Mouse (Mus musculus): ENCODE measurements around the gene Prnd.

The Prnd gene

GRCm38 (mm10) chr2:131940506-131940905 lies 10.2 kb upstream of the Prnd start:
- DNase-seq, result no peak

- peak in 1 of 2 experiments; percentile 1 for DNase-seq
These were observed 9.2 kb upstream of the Prnd start for GRCm38 (mm10) chr2:131941501-131941900.

- no peak for DNase-seq
These were observed 6.3 kb upstream of the Prnd start for GRCm38 (mm10) chr2:131944370-131944769.

DNA sequence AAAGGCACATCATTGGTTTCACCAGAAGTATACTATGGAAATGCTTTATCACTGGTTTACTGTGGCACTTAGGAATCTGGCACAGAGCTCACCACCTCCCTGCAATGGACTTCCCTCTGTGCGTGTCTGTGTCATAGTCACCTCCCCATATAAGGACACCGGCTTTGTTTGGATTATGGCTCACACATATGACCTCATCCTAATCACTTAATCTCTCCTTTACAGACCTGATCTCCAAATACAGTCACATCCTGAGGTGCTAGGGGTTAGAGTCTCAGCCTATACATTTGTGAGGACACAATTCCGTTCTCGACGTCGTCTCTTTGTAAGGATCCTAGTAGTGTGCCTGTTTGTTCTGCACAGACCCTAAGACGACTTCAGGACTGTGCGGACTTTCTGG lies 5.4 kb upstream of the Prnd start:
- no peak for DNase-seq

DNA sequence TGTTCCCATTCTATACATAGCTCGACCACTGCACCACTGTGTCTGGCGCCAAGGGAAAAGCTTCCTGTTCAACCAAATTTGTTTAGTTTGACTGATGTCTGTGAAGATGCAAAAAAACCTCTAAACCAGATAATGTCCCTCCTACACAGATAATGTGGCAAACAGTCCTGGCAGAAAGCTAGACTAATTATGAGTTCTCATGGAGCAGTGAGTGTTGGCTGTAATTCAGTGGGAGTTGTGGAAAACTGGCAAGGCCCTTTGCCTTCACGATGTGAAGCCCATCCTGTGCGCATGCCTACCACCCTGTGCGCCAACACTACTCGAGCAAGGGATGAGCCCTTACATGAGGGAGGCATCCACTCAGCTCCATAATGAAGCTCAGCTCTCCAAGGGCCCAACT lies 4.9 kb upstream of the Prnd start:
- no peak for DNase-seq

- DNase-seq, result no peak
These were observed 4.3 kb upstream of the Prnd start for GRCm38 (mm10) chr2:131946351-131946750.

GRCm38 (mm10) chr2:131948156-131948555 lies 2.5 kb upstream of the Prnd start:
- no peak for DNase-seq

GRCm38 (mm10) chr2:131948916-131949639 lies 1.6 kb upstream of the Prnd start:
- DNase-seq, result no peak

DNA sequence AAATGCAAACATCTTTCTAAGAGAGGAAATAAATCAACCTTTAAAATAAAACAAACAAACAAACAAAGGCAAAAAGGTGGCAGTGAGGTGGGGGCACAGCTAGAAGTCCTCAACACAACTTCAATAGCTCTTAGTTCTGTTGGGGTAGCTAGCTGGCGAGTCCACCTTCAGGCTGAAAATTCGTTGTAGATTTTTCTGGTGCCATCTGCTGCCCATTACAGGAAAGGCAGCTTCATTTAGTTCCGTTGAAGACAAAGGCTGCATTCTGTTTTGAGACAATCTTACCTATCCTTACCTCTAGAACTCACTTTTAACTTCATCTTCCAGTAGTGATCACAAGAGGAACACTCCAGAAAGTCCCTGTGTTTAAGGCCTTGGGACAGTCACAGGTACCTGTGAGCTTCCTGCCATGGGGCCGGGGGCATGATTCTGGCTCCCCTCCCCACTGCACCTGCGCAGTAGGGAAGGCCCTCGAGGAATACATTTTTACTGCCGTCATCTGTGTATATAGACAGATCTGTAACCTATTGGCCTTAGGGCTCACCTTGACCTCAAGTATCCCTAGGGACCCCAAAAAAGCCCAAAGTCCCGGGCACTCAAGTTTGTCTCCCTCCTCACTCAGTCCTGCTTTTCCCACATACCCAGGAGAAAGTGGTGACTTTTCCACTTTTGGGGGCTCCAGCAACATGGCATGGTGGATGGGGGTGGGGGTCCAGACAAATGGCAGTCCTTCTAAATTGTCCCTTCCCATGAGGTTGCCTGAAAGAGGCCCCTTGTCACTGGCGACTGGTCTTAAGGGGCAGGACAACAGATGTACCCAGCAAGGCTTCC lies 679 bp upstream of the Prnd start:
- peak; percentile 62 to 82 for DNase-seq

- peak in 1 of 2 experiments; percentile 58 for DNase-seq
These were observed 1.8 kb downstream of the Prnd start for GRCm38 (mm10) chr2:131952456-131952855.

- DNase-seq, result peak; percentile 39 to 40
These were observed 2.4 kb downstream of the Prnd start for GRCm38 (mm10) chr2:131952961-131953538.

GRCm38 (mm10) chr2:131953711-131954110 lies 3.0 kb downstream of the Prnd start:
- DNase-seq, result no peak

- DNase-seq, result no peak
These were observed 4.2 kb downstream of the Prnd start for GRCm38 (mm10) chr2:131954835-131955234.

DNA sequence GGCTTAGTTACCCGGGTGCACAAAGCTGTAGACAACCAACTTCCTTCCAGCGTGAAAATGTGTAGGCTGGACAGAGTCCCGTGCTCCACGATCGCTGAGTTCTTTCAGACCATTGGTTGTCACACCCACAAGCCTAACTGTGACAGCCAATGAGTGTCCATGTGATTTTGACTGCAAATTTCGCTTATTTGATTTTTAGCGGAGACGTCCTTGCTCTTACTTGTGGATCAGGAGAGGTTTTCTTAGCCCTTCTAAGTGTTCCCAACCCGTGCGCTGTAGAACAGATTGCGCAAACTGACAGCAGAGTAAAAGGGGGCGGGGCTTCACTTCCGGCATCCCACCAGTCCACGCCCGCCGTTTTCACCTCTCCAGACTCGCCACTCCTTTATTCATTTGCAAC lies 4.6 kb downstream of the Prnd start:
- DNase-seq, result peak in 1 of 2 experiments; percentile 33

DNA sequence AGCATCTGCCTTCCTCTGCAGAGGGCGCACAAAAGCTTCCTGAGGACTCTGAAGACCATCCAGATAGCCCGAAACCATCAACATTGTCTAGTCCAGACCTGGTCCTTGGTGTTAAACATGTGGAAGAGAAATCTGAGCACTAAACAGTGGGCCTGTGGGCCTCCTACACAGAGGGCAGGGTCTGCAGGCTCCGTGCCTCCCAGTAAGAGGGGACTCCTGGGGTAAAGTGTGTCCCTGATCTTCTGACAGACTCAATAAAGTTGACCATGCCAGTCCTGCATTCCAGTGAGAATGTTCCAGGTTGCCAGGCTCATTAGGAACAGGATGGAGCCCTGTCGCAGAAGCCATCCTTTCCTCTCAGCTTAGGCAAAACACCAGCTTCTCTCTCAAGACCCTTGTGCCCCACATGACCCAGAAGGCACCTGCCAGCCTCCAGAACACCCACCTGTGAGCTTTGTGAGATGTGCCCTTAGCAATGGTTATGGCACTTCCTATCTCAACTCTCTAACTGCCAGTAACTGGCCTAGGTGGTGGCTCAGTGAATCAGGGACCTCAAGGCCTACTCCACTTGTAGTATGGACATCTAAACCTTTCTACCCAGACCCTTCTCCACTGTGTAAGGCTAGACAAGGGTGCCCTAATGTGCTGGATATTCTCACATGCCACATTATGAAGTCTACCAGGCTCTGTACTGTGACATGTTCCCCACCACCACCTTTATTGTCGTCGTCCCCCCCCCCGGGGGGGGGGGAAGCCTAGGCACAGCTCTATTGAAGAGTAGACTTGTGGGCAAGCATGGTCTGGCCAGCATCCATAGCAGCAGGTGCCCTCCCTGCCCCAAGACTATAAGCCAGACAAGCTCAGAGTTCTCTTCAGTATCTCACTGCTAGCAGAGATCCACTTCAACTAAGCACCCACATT lies 5.9 kb downstream of the Prnd start:
- no peak for DNase-seq

DNA sequence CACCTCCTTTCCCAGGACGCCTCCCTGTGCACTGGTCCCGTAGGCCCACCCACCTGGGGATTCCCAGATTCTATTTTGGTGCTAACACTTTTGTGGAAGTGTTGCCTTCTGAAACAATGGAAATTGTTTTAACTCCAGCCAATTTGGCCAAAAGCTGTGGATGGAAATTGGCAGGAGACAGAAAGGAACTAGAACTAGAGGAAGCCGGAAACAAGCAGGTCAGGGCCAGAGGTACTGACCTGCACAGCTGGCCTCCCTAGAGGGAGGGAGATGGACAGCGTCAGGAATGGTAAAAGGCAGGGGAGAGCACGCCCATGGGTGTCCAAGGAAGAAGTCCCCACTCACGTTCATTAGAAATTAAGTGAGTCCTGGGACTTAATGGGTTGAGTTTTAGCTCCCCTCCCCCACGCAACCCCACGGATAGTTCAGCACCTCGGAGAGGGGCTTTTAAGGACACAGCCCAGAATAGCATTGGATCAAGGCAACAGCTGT lies 7.1 kb downstream of the Prnd start:
- DNase-seq, result no peak

GRCm38 (mm10) chr2:131961671-131962070 lies 11.0 kb downstream of the Prnd start:
- no peak for DNase-seq

GRCm38 (mm10) chr2:131970597-131970996 lies 19.9 kb downstream of the Prnd start:
- DNase-seq, result no peak

DNA sequence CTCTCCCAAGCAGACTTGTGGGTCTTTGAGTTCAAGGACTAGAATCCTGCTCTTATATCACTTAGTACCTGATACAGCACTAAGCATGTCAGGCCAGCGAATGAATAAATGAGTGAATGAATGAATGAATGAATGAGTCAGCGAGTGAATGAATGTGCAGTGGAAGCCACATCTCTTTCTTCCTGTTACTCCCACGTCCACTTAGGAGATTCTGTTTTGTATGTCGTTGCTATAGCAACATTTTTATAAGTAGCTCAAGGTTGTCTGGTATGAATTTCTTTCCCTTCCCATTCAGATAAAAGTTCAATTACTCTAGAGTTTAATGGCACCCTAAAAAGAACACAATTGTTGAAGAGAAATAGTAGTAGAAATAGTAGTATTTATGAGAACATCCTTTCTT lies 20.4 kb downstream of the Prnd start:
- no peak for DNase-seq

- DNase-seq, result no peak
These were observed 26.0 kb downstream of the Prnd start for GRCm38 (mm10) chr2:131976663-131977062.

DNA sequence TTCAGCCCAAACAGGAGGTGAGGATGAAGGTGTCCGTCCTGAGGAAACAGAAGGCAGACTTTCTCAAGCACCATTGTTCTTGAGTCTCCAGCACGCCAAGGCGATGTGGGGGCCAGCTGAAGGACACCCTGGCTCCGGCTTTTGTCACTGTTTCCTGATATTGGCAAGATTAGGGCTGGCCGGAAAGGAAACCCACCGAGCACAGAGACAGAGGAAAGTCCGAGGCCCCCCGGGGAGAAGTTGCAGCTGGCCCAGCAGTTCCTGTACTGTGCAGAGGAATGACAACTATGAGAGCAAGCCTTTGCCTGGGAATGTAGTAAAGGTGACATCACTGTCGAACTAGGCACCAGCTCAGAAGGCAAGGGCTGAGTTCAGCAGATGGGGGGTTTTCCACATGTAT lies 30.2 kb downstream of the Prnd start:
- no peak for DNase-seq

DNA sequence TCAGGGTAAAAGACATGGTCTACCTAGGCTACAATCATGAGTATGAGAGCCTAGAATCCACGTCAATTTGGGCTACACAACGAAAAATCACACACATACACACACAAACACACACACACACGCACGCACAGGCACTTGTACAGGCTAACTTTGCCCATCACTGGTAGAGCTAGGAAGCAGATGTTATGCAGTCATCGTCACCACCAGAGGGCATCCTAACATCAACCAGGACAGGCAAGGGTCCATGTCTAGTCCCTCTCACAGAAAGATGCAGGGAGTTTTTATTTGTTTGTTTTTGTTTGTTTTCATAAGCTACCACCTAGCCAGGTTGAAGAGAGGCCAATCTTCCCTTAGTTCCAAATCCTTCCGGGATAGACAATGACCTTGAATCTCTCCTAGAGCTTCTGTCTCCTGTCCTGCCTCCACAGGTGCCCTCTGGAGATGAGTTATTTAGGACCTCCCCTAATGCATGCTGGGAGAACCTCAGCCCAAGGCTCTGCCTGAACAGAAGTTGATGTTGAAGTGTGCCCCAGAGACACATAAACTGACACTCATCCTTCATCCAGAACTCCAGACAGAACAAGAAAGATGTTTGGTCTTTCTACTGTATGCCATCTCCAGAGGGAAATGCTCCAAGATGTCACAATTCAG lies 32.0 kb downstream of the Prnd start:
- DNase-seq, result peak; percentile 52 to 73

Data from cerebellum, postnatal 25 days (tissue).